Mouse (Mus musculus) embryonic facial prominence, embryonic 10.5 days (tissue): ENCODE data around the gene Nup155. TPM values are rescaled to one million over a fixed set of nuclear protein-coding genes. Genes with fewer than 3 reads are reported as not detected.
"Not testable (repeated sequence)": the region's sequence is repeated elsewhere in the genome, so short reads cannot be mapped to it uniquely, and the experiment has no call there.

Experiments
- DNase-seq: peaks from one replicate; pipeline ENCODE4 v3.0.0-alpha.2; 2017; ENCODE audit warnings: low spot score
- H3K27ac ChIP-seq: fragments of 300-500 bp; sonication (generic); replicated peaks from 2 replicates; pipeline ENCODE4 v1.5.1; 2016; ENCODE audit warnings: mild to moderate bottlenecking
- H3K27me3 ChIP-seq: fragments of 300-500 bp; sonication (generic); replicated peaks from 2 replicates; pipeline ENCODE4 v1.6.1; 2016; ENCODE audit warnings: low read depth, mild to moderate bottlenecking; ENCODE audit not compliant: poor library complexity, severe bottlenecking
- H3K36me3 ChIP-seq: fragments of 300-500 bp; sonication (generic); replicated peaks from 2 replicates; pipeline ENCODE4 v1.6.1; 2016; ENCODE audit warnings: mild to moderate bottlenecking, moderate library complexity
- H3K4me1 ChIP-seq: fragments of 300-500 bp; sonication (generic); 2 replicates; pipeline ENCODE4 v1.6.1; 2016
- H3K4me3 ChIP-seq: fragments of 300-500 bp; sonication (generic); 2 replicates; pipeline ENCODE4 v1.5.1; 2016; ENCODE audit warnings: mild to moderate bottlenecking, moderate library complexity
- H3K9me3 ChIP-seq: fragments of 300-500 bp; sonication (generic); 2 replicates; pipeline ENCODE4 v1.6.1; 2016; ENCODE audit warnings: mild to moderate bottlenecking
- WGBS: fragments of 180-500 bp; shearing (Covaris S2); methylation state at CpG from one replicate; pipeline ENCODE4 v1.1.7; 2016; 5-methylcytosine and 5-hydroxymethylcytosine counted together
- polyA plus RNA-seq: library from polyadenylated mRNA; unstranded; fragments of >200 nt; fragmentation: Nextera tagmentation; extraction: Ambion mirVana; gene quantifications from 2 replicates; pipeline ENCODE4 v1.2.1, GENCODE M21; 2016

The Nup155 gene
- polyA plus RNA-seq: 29.3 and 32.9 TPM in 2 replicates

- Histone ChIP-seq H3K36me3 (peaks cover 33% of the 10 kb centered on the region), H3K4me3 (peak within 1 kb of the TSS; percentile 87), H3K9me3 (no peaks in the 10 kb centered on the region), H3K27me3 (no peaks in the 10 kb centered on the region), H3K4me1 (peaks cover 12% of the 10 kb centered on the region), H3K27ac (peak within 1 kb of the TSS; percentile 92)
- WGBS: under 1% methylated on average over 54 of the region's 54 CpGs
- DNase-seq: peak; percentile 93
Observed at GRCm38 (mm10) chr15:8108966-8109743, at the start of gene Nup155. Nup155 (plus strand) TSS chr15:8109273.

GRCm38 (mm10) chr15:8065221-8065620, 43.9 kb upstream of the Nup155 start:
- no peak overlapping the region for H3K27ac ChIP-seq
- peaks cover 62% of the 10 kb centered on the region for H3K36me3 ChIP-seq
- H3K4me3 ChIP-seq: no peak overlapping the region

GRCm38 (mm10) chr15:8073159-8073558, 35.9 kb upstream of the Nup155 start:
- not testable (repeated sequence) for H3K4me1 ChIP-seq, H3K9me3 ChIP-seq, H3K27me3 ChIP-seq, DNase-seq, H3K27ac ChIP-seq, H3K4me3 ChIP-seq
- peaks cover 77% of the 10 kb centered on the region for H3K36me3 ChIP-seq
- 94% methylated on average over 3 of the region's 3 CpGs for WGBS

More at GRCm38 (mm10) chr15:8065221-8065620, 43.9 kb upstream of the Nup155 start:
- no peak for DNase-seq
- 86% methylated on average over 6 of the region's 6 CpGs for WGBS
- no peaks in the 10 kb centered on the region for H3K9me3 ChIP-seq
- no peaks in the 10 kb centered on the region for H3K27me3 ChIP-seq
- H3K4me1 ChIP-seq: no peaks in the 10 kb centered on the region

GRCm38 (mm10) chr15:8082139-8082538, 26.9 kb upstream of the Nup155 start:
- 91% methylated on average over 8 of the region's 8 CpGs for WGBS
- no peak for DNase-seq
- H3K4me1 ChIP-seq: no peaks in the 10 kb centered on the region
- peaks cover 55% of the 10 kb centered on the region for H3K36me3 ChIP-seq
- H3K27ac ChIP-seq: no peak overlapping the region
- no peaks in the 10 kb centered on the region for H3K9me3 ChIP-seq
- no peaks in the 10 kb centered on the region for H3K27me3 ChIP-seq
- no peak overlapping the region for H3K4me3 ChIP-seq

GRCm38 (mm10) chr15:8087293-8087692, 21.8 kb upstream of the Nup155 start:
- Histone ChIP-seq H3K27ac (no peak overlapping the region), H3K27me3 (no peaks in the 10 kb centered on the region), H3K36me3 (peaks cover 41% of the 10 kb centered on the region), H3K4me1 (no peaks in the 10 kb centered on the region), H3K4me3 (no peak overlapping the region), H3K9me3 (no peaks in the 10 kb centered on the region)
- 95% methylated on average over 4 of the region's 4 CpGs for WGBS
- no peak for DNase-seq

- WGBS: 85% methylated on average over 3 of the region's 3 CpGs
- DNase-seq: no peak
- no peak overlapping the region for H3K4me3 ChIP-seq
- H3K27me3 ChIP-seq: no peaks in the 10 kb centered on the region
- no peak overlapping the region for H3K27ac ChIP-seq
- H3K4me1 ChIP-seq: no peaks in the 10 kb centered on the region
- H3K36me3 ChIP-seq: peaks cover 53% of the 10 kb centered on the region
- H3K9me3 ChIP-seq: no peaks in the 10 kb centered on the region
Observed at GRCm38 (mm10) chr15:8088715-8089114, 20.4 kb upstream of the Nup155 start.

- Histone ChIP-seq H3K4me1 (no peaks in the 10 kb centered on the region), H3K9me3 (no peaks in the 10 kb centered on the region), H3K27me3 (no peaks in the 10 kb centered on the region), H3K27ac (no peak overlapping the region), H3K4me3 (no peak overlapping the region), H3K36me3 (peaks cover 71% of the 10 kb centered on the region)
- WGBS: 95% methylated on average over 2 of the region's 2 CpGs
- no peak for DNase-seq
Observed at GRCm38 (mm10) chr15:8090685-8091084, 18.4 kb upstream of the Nup155 start.

GRCm38 (mm10) chr15:8092668-8093067, 16.4 kb upstream of the Nup155 start:
- H3K4me1 ChIP-seq, H3K27ac ChIP-seq, H3K4me3 ChIP-seq, H3K27me3 ChIP-seq, DNase-seq, H3K9me3 ChIP-seq: not testable (repeated sequence)
- H3K36me3 ChIP-seq: peaks cover 75% of the 10 kb centered on the region
- WGBS: 85% methylated on average over 1 of the region's 1 CpGs

GRCm38 (mm10) chr15:8097853-8098252, 11.2 kb upstream of the Nup155 start:
- H3K4me3 ChIP-seq: peak overlapping the region; percentile 87
- no peaks in the 10 kb centered on the region for H3K9me3 ChIP-seq
- 30% methylated on average over 7 of the region's 7 CpGs for WGBS
- H3K27me3 ChIP-seq: no peaks in the 10 kb centered on the region
- H3K27ac ChIP-seq: no peak overlapping the region
- H3K36me3 ChIP-seq: peaks cover 38% of the 10 kb centered on the region
- H3K4me1 ChIP-seq: peaks cover 6% of the 10 kb centered on the region
- peak; percentile 56 for DNase-seq

GRCm38 (mm10) chr15:8098774-8099749, 10.0 kb upstream of the Nup155 start, which contains the start of gene Wdr70:
Wdr70 (minus strand) TSS chr15:8099209.
- Histone ChIP-seq H3K9me3 (no peaks in the 10 kb centered on the region), H3K27ac (peak within 1 kb of the TSS; percentile 84), H3K4me1 (peaks cover 6% of the 10 kb centered on the region), H3K27me3 (no peaks in the 10 kb centered on the region), H3K36me3 (peaks cover 26% of the 10 kb centered on the region), H3K4me3 (peak within 1 kb of the TSS; percentile 87)
- 3% methylated on average over 56 of the region's 56 CpGs for WGBS
- DNase-seq: peak; percentile 97

GRCm38 (mm10) chr15:8101975-8102542, 7.0 kb upstream of the Nup155 start:
- not testable (repeated sequence) for H3K27me3 ChIP-seq, H3K4me3 ChIP-seq, DNase-seq, H3K27ac ChIP-seq, H3K4me1 ChIP-seq, H3K9me3 ChIP-seq, H3K36me3 ChIP-seq
- WGBS: 87% methylated on average over 15 of the region's 15 CpGs

GRCm38 (mm10) chr15:8108360-8108965, 610 bp upstream of the Nup155 start:
- Histone ChIP-seq H3K9me3 (no peaks in the 10 kb centered on the region), H3K27ac (peak overlapping the region; percentile 92), H3K27me3 (no peaks in the 10 kb centered on the region), H3K4me3 (peak overlapping the region; percentile 87), H3K36me3 (peaks cover 26% of the 10 kb centered on the region), H3K4me1 (peaks cover 12% of the 10 kb centered on the region)
- WGBS: 60% methylated on average over 19 of the region's 19 CpGs
- no peak for DNase-seq
